Mouse (Mus musculus) layer of hippocampus, postnatal 14 days (tissue): ENCODE results near the gene Hk3. TPM values are rescaled to one million over a fixed set of nuclear protein-coding genes. Genes with fewer than 3 reads are reported as not detected.

ENCODE experiments used
- DNase-seq, 2 experiments: peaks; one replicate each; pipeline ENCODE4 v3.0.0; 2021 to 2022; ENCODE audit warnings: low spot score in 2 of 2, mixed read lengths in 1 of 2
- total RNA-seq, 2 experiments: library from RNA; stranded (reverse); gene quantifications; 2 replicates each; pipeline ENCODE4 v1.2.3; 2021

The Hk3 gene
- total RNA-seq, 2 experiments from 2014 or later, result 1.4 TPM

DNA sequence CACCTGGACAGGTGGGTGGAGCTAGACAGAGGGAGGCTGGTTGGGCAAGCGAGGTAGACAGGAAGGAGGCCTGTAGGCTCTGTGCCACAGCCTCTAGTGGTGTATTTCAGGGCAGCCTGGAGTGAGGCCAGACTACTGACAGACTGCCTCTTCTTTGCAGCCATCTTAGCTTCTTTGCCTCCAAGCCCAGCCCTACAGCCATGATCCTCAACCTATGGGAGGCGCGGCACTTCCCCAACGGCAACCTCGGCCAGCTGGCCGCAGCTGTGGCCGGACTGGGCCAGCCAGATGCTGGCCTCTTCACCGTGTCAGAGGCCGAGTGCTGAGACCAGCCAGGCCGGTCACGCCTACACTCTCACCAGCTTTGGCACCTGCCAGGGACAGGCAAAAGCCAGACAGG lies 16.5 kb downstream of the Hk3 start:
- DNase-seq, result no peak

DNA sequence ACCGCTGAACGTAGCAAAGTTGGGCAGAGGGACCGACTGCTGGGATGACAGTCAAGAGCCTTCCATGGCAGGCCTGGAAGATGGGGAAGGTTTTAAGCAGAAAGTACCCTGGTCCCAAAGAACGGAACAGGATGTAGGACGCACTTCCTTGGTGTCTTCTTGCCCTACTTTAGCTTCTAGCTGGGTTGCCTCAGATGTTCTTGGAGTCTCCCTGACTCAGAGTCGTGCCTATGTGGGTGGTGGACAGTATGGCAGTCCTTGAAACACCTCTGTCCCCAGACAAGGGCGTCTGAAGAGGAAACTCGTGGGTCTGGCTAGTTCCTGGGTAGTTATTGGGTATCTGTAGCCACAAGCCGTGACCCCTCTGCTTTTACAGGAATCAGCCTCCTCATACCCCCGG lies 19.1 kb downstream of the Hk3 start:
- no peak for DNase-seq

DNA sequence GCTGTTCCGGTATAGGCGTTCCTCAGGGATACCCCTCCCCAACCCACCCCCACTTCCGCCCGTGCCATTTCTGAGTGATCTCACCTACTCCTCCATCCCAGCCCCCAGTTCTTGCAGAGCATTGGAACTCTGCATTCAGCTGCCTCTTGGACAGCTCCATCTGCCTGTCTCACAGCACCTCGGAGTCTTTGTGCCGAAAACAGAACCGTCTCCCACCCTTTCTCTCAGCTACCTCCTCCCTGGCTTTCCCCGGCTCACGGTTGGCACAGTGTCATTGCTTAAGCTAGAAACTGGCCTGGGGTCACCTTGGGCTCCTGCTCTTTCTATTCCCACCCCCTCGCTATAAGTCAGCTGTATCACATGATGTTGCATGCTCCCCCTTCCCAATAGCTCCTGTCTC lies 20.8 kb downstream of the Hk3 start:
- DNase-seq, result no peak

DNA sequence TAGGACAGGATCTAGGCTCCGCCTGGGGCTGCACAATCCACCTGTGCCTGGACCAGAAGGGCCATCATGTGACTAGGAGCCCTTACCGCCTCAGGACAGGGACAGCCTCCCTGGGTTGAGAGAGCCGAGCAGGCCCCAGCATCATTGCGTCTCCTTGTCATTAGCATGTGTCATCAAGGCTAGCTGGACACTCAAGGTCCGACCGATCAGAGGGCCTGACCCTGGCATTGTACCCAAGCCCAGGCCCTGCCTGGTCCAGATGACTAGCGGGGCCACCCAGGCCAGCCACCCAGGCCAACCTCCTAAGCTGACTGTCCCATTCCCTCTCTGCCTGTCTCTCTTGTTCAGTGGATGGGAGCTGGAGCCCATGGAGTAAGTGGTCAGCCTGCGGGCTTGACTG lies 23.6 kb downstream of the Hk3 start:
- DNase-seq, result no peak

DNA sequence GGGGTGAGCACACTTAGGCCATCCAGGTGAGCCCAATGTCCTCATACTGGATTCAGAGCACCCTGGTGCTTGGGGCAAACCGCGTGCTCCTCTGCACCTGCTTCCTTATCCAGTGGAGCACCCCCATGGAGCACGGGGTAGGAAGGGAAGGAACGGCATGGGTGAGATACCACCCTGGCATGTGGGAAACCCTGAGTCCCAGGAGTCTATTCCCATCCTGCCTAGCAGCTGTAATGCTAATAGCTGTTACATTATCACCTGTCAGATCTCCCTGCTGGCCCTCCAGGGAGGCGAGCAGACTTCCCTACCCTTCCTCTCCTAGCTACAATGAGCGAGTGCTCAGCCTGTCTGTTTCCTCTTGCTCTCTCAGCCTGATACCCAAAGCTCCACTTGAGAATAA lies 26.0 kb downstream of the Hk3 start:
- no peak for DNase-seq

DNA sequence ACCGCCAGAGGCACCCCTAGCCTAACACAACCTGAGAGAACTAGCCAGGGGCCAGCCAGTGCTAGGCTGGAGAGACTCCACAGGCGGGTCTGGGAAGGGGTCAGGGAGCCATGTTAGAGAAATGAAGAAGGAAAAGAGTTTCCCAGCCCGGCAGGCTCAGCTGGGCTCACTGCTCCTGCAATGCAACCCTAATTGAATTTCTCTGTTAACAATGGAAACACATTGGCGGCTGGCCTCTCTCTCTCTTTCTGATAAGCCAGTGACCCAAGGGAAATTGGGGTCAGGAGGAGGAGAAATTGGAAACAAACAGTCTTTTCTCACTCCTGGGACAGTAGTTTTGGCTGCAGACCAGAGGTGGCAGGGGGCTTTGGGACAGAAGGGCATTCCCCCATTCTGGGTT lies 26.6 kb downstream of the Hk3 start:
- DNase-seq, result no peak

DNA sequence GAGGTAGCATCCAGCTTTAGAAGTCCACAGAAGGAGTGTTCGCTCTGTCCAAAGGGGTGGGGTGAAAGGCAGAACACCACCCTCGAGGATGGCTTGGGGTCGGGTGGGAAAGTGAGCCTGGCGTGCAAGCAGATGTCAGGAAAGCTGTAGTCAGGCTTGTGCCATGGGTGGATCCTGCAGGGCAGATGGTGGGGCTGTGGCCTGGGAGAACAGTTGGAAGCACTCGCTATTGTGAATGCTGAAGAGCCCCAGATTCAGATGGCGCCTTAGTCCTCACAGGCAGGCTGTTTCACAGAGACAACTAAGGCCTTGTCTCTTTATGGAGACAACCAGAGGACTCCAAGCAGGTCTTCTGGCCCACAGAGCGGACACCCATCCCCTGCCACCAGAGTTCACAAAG lies 29.0 kb downstream of the Hk3 start:
- DNase-seq, result peak in 1 of 2 experiments; percentile 64

DNA sequence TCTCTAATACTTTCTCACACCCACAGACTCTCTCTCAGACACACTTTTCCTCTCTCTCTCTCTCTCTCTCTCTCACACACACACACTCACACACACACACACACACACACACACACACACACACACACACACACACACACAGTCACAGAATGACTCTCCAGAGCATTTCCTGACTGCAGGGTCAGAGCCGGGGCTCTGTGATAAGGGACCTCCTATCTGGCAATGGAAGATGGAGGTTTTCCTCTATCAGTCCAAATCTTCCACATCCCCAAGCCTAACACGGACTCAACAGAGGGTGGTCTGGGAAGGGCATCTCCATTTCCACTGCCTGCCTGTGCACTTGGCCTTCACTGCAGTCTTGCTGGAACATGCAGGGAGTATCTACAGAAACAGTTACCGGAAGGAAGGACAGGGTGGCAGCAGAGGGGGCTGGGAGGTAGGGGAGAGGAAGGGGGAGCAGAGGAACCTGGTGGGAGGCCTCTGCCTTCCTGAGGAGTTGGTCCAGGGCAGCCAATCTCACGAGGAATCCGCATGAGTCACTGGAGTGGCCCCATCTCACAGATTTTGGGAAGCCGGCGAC lies 32.9 kb downstream of the Hk3 start:
- no peak for DNase-seq

DNA sequence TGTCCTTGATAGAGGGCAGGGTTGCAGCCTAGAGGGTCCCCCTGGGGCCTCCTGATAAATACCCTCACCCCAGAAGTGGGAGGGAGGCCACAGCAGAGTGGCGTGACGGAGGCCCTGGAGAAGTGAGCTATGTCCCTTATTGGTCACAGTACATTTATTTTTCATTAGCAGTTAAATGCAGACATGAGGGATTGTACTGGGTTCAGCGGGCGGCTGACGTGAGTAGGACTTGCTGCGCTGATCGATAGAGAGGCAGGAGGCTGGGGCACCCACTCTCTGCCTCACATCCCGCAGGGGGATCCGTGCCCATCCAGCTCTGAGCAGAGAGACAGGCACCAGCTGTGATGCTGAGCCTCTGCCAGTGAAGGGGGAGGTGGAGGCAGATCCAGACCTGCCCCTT lies 33.8 kb downstream of the Hk3 start:
- DNase-seq, result peak in 1 of 2 experiments; percentile 44

DNA sequence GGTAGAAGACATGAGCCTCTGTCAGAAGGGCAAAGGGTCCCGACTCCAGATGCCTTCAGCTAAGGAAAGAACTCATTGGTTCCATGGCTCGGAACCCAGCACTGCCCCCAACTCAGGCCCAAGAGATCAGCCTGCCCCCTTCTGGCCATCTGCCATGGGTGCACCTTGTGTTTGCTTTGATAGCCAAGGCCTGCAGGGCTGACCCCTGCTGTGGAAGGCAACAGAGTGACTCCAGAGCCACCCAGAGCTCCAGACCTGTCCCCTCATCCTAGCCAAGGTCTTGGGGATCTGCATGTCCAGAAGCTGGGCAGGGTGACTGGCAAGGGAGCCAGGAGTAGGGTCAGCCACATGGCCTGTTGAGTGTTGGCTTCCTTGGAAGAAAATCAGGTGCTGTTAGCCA lies 37.6 kb downstream of the Hk3 start:
- DNase-seq, result no peak

DNA sequence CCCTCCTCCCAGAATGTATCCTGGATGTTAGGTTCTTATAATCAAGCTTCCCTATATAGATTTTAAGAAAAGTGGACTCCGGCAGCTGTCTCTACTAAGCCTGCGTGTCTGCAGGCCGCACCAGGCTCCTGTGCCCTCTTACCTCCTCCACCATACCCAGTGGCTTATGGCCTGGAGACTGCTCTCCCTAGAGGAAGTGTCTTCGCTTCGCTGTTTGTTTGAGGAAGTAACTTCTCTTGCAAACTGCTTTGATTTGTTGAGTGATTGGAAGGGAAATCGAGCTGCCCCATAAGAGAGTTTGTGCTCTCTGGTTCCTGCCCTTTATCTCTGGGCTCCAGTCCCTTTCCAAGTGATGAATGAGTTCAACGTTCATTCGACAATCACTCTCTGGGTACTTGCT lies 38.2 kb downstream of the Hk3 start:
- DNase-seq, result no peak

DNA sequence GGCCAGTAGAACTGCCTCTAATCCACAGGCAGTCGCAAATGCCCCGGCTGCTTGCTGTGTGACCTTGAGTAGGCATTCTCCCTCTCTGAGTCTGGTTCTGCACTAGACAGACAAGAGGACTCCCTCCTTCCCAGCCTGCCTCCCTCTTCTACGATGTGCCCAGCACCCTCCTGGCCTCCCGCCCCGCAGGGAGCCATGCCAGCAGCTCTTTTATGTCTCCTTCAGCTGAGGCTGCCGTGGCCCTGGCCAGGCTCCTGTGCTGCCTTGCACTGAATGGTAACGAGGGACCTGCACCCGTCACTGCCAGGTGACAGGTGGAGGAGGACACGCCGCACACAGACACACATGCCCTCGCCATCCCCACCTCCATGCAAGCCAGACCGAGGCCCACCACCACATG lies 40.2 kb downstream of the Hk3 start:
- DNase-seq, result peak; percentile 53 to 67

DNA sequence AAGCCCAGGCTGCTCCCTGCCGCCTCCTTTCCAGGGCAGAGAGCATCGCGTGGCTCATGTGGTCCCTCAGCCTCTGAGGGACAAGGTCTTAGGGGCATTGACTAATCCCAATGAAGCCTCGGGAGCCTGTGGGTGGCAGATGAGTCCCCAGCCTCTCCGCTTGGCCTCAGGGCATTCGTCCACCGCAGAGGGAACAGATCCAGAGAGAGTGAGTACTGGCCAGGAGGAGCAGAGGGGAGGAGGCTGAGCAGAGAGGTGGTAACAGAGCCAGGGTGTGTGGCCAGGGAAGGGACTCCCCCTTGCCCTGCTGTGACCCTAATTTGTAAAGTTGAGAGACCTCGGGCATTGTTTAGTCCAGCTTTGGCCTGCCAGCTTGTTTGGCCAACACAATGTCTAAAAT lies 42.4 kb downstream of the Hk3 start:
- DNase-seq, result no peak

DNA sequence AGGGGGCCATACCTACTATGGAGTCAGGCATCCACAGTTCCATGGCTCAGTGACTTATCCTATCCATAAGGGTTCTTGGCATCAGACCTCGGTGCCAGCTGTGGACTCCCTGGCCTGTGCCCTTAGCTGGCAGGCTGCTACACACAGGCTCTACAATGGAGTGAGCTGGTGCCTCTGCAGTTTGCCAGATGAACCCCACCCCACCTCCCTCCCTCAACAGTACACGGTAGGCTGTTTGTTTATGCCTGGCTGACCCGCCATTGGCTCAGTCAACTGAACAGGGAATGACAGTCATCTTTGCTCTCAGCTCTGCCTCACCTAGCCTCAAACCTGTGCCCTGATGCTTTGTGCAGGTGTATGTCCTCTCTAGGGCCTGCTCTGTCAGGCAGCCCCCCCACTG lies 45.6 kb downstream of the Hk3 start:
- DNase-seq, result no peak

DNA sequence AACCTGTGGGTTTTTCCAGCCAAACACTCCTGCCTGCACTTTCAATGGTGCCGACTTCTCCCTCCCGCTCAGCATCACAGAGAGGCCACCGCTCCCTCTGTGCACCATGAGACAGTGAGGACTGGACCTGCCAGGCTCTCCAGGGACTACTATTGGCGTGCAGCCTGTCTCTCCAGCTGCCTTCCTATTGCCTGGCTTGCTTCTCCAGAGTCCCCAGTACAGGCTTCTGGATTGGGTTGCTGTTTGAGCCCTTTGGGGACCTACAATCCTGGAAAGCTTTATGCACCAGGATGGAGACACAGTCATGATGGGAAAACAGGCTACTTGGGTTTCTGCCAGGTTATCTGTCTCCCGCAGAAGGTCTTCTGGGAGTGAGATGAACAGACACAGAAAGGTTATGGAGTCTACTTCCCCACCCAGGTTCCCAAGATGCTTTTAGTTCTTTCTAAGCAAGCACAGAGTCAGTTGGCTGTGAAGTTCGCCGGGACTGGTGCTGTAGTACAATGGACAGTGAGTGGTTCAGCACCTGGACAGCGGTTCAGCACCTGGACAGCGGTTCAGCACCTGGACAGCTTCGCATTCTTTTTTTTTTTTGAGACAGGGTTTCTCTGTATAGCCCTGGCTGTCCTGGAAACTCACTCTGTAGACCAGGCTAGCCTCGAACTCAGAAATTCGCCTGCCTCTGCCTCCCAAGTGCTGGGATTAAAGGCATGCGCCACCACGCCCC lies 50.5 kb downstream of the Hk3 start:
- no peak for DNase-seq

DNA sequence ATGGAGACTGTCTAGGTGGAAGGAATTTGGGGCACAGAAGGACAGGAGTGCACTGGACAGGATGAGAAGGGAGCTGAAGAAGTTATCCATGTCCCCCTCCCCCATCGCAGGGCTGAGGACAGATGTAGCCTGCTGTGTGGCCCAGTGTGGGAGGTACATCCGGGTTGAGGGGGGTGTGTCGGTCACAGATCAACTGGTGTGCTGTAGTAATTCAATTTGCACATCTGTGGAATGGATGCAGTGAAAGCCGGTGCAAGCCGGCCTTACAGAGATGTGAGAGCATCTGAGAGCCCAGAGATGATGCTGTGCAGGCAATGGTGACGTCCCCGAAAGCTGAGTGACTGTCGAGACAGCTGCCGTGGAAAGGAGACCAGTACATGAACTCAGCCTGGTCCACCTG lies 51.7 kb downstream of the Hk3 start:
- no peak for DNase-seq

DNA sequence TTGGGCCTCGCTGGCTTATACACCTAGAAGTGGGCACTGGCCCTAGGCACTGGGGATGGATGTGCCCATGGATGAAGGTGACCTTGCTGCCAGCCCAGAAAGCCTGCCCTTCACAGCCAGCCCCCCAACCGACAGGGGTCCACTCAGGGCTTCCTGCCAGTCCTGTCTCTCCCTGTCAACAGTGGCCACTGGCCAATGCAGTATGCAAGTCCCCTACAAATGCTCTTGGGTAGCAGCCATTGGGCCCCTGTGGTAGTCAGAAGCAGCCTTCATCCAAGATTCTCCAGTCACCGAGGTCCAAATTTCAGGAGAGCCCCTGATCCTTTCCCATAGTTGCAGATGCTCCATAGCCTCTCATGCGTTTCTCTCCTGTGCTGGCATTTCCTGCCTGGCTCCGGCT lies 52.5 kb downstream of the Hk3 start:
- no peak for DNase-seq

DNA sequence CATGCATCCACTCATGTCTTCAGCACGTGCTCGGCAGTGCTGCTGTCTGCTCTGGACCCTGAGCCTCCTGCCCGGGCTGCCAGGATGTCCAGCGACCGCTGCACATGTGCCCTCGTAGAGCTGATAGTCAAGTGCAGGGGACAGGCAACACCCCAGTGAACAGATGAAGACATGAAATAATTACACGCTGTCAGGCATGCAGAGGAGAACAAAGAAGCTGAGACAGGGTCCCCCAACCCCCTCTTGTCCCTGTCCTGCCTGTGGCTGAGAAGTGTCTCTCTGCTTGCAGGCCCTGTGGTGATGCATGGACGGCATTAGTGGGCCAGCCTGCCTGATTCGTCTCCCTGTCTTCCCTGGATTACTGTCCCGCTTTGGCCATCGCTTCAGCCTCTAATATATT lies 53.7 kb downstream of the Hk3 start:
- DNase-seq, result no peak

DNA sequence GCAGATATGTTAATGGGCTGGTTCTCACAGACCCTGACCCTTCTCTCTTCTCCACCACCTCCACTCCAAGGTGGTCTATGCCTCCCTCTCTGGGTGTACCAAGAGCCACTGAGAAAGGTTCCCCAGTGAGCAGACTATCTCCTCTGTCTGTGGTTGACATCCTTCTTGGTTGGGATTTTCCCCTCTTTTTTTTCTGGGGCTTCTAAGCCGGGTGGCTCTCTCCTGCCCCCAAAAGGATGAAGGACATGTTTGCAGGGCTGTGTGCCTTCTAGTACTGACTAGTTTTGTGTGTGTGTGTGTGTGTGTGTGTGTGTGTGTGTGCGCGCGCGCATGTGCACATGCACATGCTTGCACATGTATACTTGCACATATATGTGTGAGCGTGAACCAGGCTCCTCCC lies 55.9 kb downstream of the Hk3 start:
- no peak for DNase-seq

DNA sequence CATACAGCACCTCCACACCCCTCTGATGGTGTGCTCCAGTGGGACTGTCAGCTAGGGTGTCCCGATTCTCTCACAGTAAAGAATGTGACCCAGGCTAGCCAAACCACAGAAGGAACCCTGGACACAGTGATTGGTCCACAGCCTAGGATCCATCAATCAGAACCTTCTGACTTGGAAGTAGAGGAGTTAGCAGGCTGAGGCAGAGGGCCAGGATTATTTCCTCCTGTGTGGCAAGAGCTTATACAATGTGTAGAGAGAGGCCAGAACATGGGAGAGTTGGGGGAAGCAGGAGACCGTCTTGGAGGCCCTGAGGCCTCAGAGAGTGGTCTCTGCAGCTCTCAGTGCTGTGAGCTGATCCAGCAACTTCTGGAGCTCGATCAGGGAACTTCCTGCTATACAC lies 60.7 kb downstream of the Hk3 start:
- DNase-seq, result no peak

DNA sequence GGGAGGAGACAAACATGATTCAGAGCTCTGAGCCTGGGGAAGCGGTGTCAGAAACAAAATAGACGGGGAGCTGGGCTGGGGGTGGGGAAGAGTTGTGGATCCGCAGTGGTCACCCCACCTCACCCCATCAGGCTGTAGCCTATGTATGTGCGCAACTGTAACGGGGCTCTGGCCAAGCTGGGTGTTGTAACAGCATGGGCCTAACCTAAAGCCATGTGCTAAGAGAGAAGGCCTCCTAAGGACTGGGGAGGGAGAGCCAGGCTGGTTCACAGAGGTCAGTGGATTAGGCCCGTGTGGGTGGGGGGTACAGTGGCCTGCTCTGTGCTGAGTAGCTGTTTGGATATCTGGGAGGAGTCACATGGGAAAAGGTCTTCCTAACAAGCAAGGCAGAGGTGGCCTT lies 61.3 kb downstream of the Hk3 start:
- no peak for DNase-seq

DNA sequence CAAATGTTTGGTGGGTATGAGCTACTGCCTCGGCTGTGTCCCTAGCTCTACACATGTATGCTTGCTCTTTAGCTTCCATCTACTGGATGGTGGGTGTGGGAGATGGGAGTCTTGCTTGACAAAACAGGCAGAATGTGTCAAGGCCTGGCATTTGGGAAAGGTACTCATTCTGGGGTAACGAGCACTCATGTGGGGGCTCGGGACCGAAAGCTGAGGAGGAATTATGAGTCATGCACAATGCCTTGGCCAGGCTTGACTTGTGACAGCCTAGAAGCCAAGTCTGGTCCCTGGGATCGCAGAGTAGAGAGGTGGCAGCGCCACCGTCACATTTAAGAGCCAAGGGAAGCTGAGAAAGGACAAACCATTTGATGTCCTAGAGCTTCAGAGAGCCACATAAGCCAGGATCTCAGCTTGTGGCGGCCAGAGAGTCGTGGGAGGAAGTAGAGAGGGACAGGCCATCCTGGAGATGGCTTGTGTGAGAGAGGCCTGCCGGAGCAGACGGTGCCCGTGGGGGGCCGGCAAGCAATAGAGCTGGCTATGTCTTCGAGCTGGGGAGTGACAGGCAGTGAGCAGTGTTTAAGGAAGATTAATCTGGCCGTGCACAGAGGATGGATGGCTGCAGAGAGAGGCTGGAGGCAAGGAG lies 62.0 kb downstream of the Hk3 start:
- no peak for DNase-seq

DNA sequence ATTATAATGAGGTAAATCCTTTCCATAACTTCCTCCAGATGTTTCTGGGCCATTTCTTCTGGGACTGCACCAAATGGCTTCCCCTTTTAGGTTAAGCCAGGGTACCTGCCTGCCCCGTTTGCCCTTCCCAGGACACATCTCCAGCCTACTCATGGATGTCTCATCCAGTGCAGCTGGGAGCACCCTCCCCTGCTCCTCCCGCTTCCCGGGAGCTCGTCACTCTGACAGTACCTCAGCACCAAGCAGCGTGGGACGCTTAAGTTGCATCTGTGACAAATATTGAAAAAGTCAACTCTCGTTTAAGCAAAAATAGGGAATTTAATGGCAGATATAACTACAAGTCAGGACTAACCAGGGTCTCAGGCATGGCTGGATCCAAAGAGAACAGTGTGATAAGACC lies 63.9 kb downstream of the Hk3 start:
- no peak for DNase-seq
